Mouse (Mus musculus) CH12.LX (cell line): Measurements from ENCODE around the gene Brdt.

ENCODE experiments used
- CTCF ChIP-seq, 2 experiments: IDR thresholded peaks in 1 of 2; conservative IDR thresholded peaks in 1 of 2; 2 replicates each; pipeline ENCODE4 v1.5.1; 2011 to 2012; ENCODE audit warnings: low read depth in 2 of 2, low read length in 2 of 2, improper control_type of control experiment in 1 of 2, inconsistent platforms in 1 of 2, mild to moderate bottlenecking in 1 of 2, moderate library complexity in 1 of 2
- JUND ChIP-seq: conservative IDR thresholded peaks from 2 replicates; pipeline ENCODE4 v1.6.1; 2011; ENCODE audit warnings: low read depth, low read length, improper control_type of control experiment
- KAT2A ChIP-seq: IDR thresholded peaks from 2 replicates; pipeline ENCODE4 v1.6.1; 2012; ENCODE audit warnings: low read length, improper control_type of control experiment, inconsistent platforms; ENCODE audit not compliant: insufficient replicate concordance
- MAFK ChIP-seq: IDR thresholded peaks from 2 replicates; pipeline ENCODE4 v1.6.1; 2011; ENCODE audit warnings: low read length, improper control_type of control experiment; ENCODE audit not compliant: insufficient replicate concordance
- MAX ChIP-seq: IDR thresholded peaks from 2 replicates; pipeline ENCODE4 v1.6.1; 2011; ENCODE audit warnings: low read length, improper control_type of control experiment
- MAZ ChIP-seq: IDR thresholded peaks from 2 replicates; pipeline ENCODE4 v1.6.1; 2012; ENCODE audit warnings: low read depth, mild to moderate bottlenecking, inconsistent platforms, low read length, improper control_type of control experiment, moderate library complexity
- NRF1 ChIP-seq: IDR thresholded peaks from 2 replicates; pipeline ENCODE4 v1.6.1; 2014; ENCODE audit warnings: low read depth, mild to moderate bottlenecking, inconsistent platforms, low read length, improper control_type of control experiment, moderate library complexity
- POLR2A ChIP-seq: IDR thresholded peaks from 2 replicates; pipeline ENCODE4 v1.6.1; 2011; ENCODE audit warnings: low read depth, mild to moderate bottlenecking, improper control_type of control experiment, low read length
- ZC3H11A ChIP-seq: IDR thresholded peaks from 2 replicates; pipeline ENCODE4 v1.6.1; 2012; ENCODE audit warnings: low read depth, mild to moderate bottlenecking, inconsistent platforms, low read length, improper control_type of control experiment
- ZMIZ1 ChIP-seq: IDR thresholded peaks from 2 replicates; pipeline ENCODE4 v1.6.1; 2012; ENCODE audit warnings: low read depth, mild to moderate bottlenecking, inconsistent platforms, low read length, improper control_type of control experiment

DNA sequence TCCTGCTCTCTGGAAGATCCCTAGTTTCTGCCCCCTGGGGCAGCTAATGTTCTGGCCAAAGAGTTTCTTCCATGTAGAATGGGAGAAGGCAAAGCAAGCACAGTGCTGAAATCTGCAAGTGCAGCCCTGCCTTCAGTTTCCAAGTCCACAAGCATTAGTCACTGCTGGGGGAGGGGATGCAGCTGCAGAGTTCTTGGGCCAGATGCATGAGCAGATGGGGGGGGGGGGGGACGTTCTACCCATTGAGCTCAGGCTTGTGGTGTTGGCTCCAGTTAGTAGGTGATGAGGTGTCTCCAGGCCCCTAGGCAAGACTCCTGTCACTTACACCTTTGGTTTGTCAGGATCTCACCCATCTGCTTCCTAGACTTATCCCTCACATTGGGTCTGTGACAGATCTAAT lies 24.8 kb downstream of the Brdt start:
- no peak for TF ChIP-seq KAT2A
- TF ChIP-seq POLR2A: no peak
- TF ChIP-seq JUND: no peak
- no peak for TF ChIP-seq MAX
- TF ChIP-seq MAFK: no peak
- TF ChIP-seq MAZ: no peak
- no peak for TF ChIP-seq CTCF (conservative IDR thresholded peaks at IDR 0.05 in 1 of 2, IDR thresholded peaks at IDR 0.05 in 1 of 2; ENCODE audit: low read depth in 2 of 2, low read length in 2 of 2)
- no peak for TF ChIP-seq ZC3H11A
- no peak for TF ChIP-seq ZMIZ1
- TF ChIP-seq NRF1: no peak
